Mouse (Mus musculus) heart, embryonic 16.5 days (tissue): Measurements from ENCODE around the gene Ntm. TPM values are rescaled to one million over a fixed set of nuclear protein-coding genes. Genes with fewer than 3 reads are reported as not detected.

ENCODE experiments used
- ATAC-seq: fragments of 200-750 bp; cut with Nextera tagmentation; replicated peaks from 2 replicates; pipeline ENCODE4 v1.8.0; 2017; ENCODE audit warnings: moderate number of reproducible peaks; ENCODE audit not compliant: insufficient read depth, low FRiP score; ENCODE audit errors: extremely low read depth
- H3K27ac ChIP-seq: fragments of 300-500 bp; sonication (generic); 2 replicates; pipeline ENCODE4 v1.5.1; 2014; ENCODE audit warnings: mild to moderate bottlenecking, low read length, control low read depth, moderate library complexity
- H3K27me3 ChIP-seq: fragments of 300-500 bp; sonication (generic); 2 replicates; pipeline ENCODE4 v1.6.1; 2014; ENCODE audit warnings: low read length, mixed read lengths; ENCODE audit not compliant: control insufficient read depth, insufficient read depth
- H3K36me3 ChIP-seq: fragments of 300-500 bp; sonication (generic); 2 replicates; pipeline ENCODE4 v1.6.1; 2014; ENCODE audit not compliant: control insufficient read depth, insufficient read depth
- H3K4me1 ChIP-seq: fragments of 300-500 bp; sonication (generic); 2 replicates; pipeline ENCODE4 v1.6.1; 2014; ENCODE audit warnings: low read length, mixed read lengths; ENCODE audit not compliant: control insufficient read depth, insufficient read depth
- H3K4me2 ChIP-seq: fragments of 300-500 bp; sonication (generic); 2 replicates; pipeline ENCODE4 v1.6.1; 2014; ENCODE audit warnings: low read depth, mild to moderate bottlenecking, control low read depth, low read length
- H3K4me3 ChIP-seq: fragments of 300-500 bp; sonication (generic); 2 replicates; pipeline ENCODE4 v1.5.1; 2014; ENCODE audit warnings: mild to moderate bottlenecking, control low read depth, low read length
- H3K9ac ChIP-seq: fragments of 300-500 bp; sonication (generic); 2 replicates; pipeline ENCODE4 v1.6.1; 2014; ENCODE audit warnings: low read length, control low read depth
- H3K9me3 ChIP-seq: fragments of 300-500 bp; sonication (generic); replicated peaks from 2 replicates; pipeline ENCODE4 v1.6.1; 2016; ENCODE audit warnings: low read length; ENCODE audit not compliant: control insufficient read depth
- WGBS: fragments of 180-500 bp; shearing (Covaris S2); extraction: QIAGEN DNeasy Blood & Tissue Kit; methylation state at CpG from one replicate; pipeline ENCODE4 v1.1.7; 2014; 5-methylcytosine and 5-hydroxymethylcytosine counted together
- polyA plus RNA-seq: library from polyadenylated mRNA; unstranded; fragments of >200 nt; fragmentation: Nextera tagmentation; extraction: Ambion mirVana; gene quantifications from 2 replicates; pipeline ENCODE4 v1.2.1, GENCODE M21; 2015

Gene Ntm
- polyA plus RNA-seq, 1 experiment from 2014 or later: 23.6 TPM

- H3K27ac ChIP-seq: no peak overlapping the region
- H3K9ac ChIP-seq: no peak overlapping the region
- no peaks in the 10 kb centered on the region for H3K9me3 ChIP-seq
- H3K36me3 ChIP-seq: no peaks in the 10 kb centered on the region
- no peak overlapping the region for H3K4me3 ChIP-seq
- 59% methylated on average over 3 of the region's 3 CpGs for WGBS
- no peak overlapping the region for H3K4me2 ChIP-seq
- H3K27me3 ChIP-seq: no peaks in the 10 kb centered on the region
- peaks cover 11% of the 10 kb centered on the region; the same call in 1 of the 2 replicates for H3K4me1 ChIP-seq
- ATAC-seq: no peak
Observed at GRCm38 (mm10) chr9:29731672-29732071, 231.3 kb downstream of the Ntm start.

GRCm38 (mm10) chr9:29727540-29728432 is 235.2 kb downstream of the Ntm start:
- 0 out of 2 replicates have a peak, but pooled peaks have one; percentile 32 for ATAC-seq
- Histone ChIP-seq H3K9ac (no peak overlapping the region), H3K9me3 (no peaks in the 10 kb centered on the region), H3K4me1 (0 out of 2 replicates have a peak, but pooled peaks cover 8% of the 10 kb centered on the region), H3K27me3 (no peaks in the 10 kb centered on the region), H3K36me3 (no peaks in the 10 kb centered on the region), H3K4me3 (no peak overlapping the region), H3K27ac (no peak overlapping the region), H3K4me2 (peak overlapping the region; percentile 14; the same call in 1 of the 2 replicates)
- 55% methylated on average over 19 of the region's 19 CpGs for WGBS

- H3K27me3 ChIP-seq: no peaks in the 10 kb centered on the region
- no peaks in the 10 kb centered on the region for H3K36me3 ChIP-seq
- no peak for ATAC-seq
- WGBS: 50% methylated on average over 1 of the region's 1 CpGs
- no peak overlapping the region for H3K4me3 ChIP-seq
- H3K9me3 ChIP-seq: no peaks in the 10 kb centered on the region
- no peak overlapping the region for H3K27ac ChIP-seq
- no peak overlapping the region for H3K9ac ChIP-seq
- H3K4me2 ChIP-seq: no peak overlapping the region
- H3K4me1 ChIP-seq: no peaks in the 10 kb centered on the region
Observed at GRCm38 (mm10) chr9:29721461-29721860, 241.5 kb downstream of the Ntm start.

- Histone ChIP-seq H3K4me1 (no peaks in the 10 kb centered on the region), H3K4me2 (no peak overlapping the region), H3K4me3 (no peak overlapping the region), H3K27ac (no peak overlapping the region), H3K27me3 (no peaks in the 10 kb centered on the region), H3K9ac (no peak overlapping the region), H3K36me3 (no peaks in the 10 kb centered on the region), H3K9me3 (no peaks in the 10 kb centered on the region)
- ATAC-seq: no peak
- 40% methylated on average over 2 of the region's 2 CpGs for WGBS
Observed at GRCm38 (mm10) chr9:29716795-29717194, 246.1 kb downstream of the Ntm start.

- Histone ChIP-seq H3K4me3 (no peak overlapping the region), H3K27me3 (no peaks in the 10 kb centered on the region), H3K9ac (no peak overlapping the region), H3K4me2 (no peak overlapping the region), H3K4me1 (no peaks in the 10 kb centered on the region), H3K27ac (no peak overlapping the region), H3K36me3 (no peaks in the 10 kb centered on the region), H3K9me3 (no peaks in the 10 kb centered on the region)
- ATAC-seq: no peak
- WGBS: 77% methylated on average over 4 of the region's 4 CpGs
Observed at GRCm38 (mm10) chr9:29698276-29698675, 264.7 kb downstream of the Ntm start.

- Histone ChIP-seq H3K4me2 (no peak overlapping the region), H3K27me3 (no peaks in the 10 kb centered on the region), H3K4me1 (no peaks in the 10 kb centered on the region), H3K36me3 (no peaks in the 10 kb centered on the region), H3K9me3 (no peaks in the 10 kb centered on the region), H3K9ac (no peak overlapping the region), H3K27ac (no peak overlapping the region), H3K4me3 (no peak overlapping the region)
- ATAC-seq: no peak
- 57% methylated on average over 2 of the region's 2 CpGs for WGBS
Observed at GRCm38 (mm10) chr9:29694151-29694550, 268.8 kb downstream of the Ntm start.

GRCm38 (mm10) chr9:29691186-29691855 is 271.6 kb downstream of the Ntm start:
- Histone ChIP-seq H3K36me3 (no peaks in the 10 kb centered on the region), H3K9me3 (no peaks in the 10 kb centered on the region), H3K4me3 (no peak overlapping the region), H3K9ac (no peak overlapping the region), H3K27ac (no peak overlapping the region), H3K4me2 (no peak overlapping the region), H3K4me1 (peaks cover 4% of the 10 kb centered on the region; the same call in 1 of the 2 replicates), H3K27me3 (no peaks in the 10 kb centered on the region)
- no peak for ATAC-seq
- 79% methylated on average over 5 of the region's 5 CpGs for WGBS

- Histone ChIP-seq H3K27me3 (peaks cover 2% of the 10 kb centered on the region; the same call in 1 of the 2 replicates), H3K36me3 (no peaks in the 10 kb centered on the region), H3K9me3 (no peaks in the 10 kb centered on the region), H3K27ac (no peak overlapping the region), H3K4me3 (no peak overlapping the region), H3K4me2 (no peak overlapping the region), H3K9ac (no peak overlapping the region), H3K4me1 (peaks cover 4% of the 10 kb centered on the region; the same call in 1 of the 2 replicates)
- ATAC-seq: no peak
- 49% methylated on average over 6 of the region's 6 CpGs for WGBS
Observed at GRCm38 (mm10) chr9:29682224-29682623, 280.7 kb downstream of the Ntm start.

GRCm38 (mm10) chr9:29680677-29681076 is 282.3 kb downstream of the Ntm start:
- WGBS: 15% methylated on average over 5 of the region's 5 CpGs

More at GRCm38 (mm10) chr9:29680677-29681076, 282.3 kb downstream of the Ntm start:
- Histone ChIP-seq H3K4me2 (no peak overlapping the region), H3K9ac (no peak overlapping the region), H3K27me3 (peaks cover 2% of the 10 kb centered on the region; the same call in 1 of the 2 replicates), H3K9me3 (no peaks in the 10 kb centered on the region), H3K27ac (no peak overlapping the region), H3K36me3 (no peaks in the 10 kb centered on the region), H3K4me3 (no peak overlapping the region), H3K4me1 (no peaks in the 10 kb centered on the region)
- no peak for ATAC-seq
